Mouse (Mus musculus) liver, embryonic 13.5 days (tissue): Measurements from ENCODE around the gene Rhd. TPM values are rescaled to one million over a fixed set of nuclear protein-coding genes. Genes with fewer than 3 reads are reported as not detected.
"Not testable (repeated sequence)": the region's sequence is repeated elsewhere in the genome, so short reads cannot be mapped to it uniquely, and the experiment has no call there.

Source experiments
- ATAC-seq: fragments of 200-750 bp; cut with Nextera tagmentation; 2 replicates; pipeline ENCODE4 v1.8.0; 2017; ENCODE audit warnings: low read depth, mild to moderate bottlenecking, moderate number of reproducible peaks, moderate library complexity
- DNase-seq: peaks from one replicate; pipeline ENCODE4 v3.0.0; 2022
- H3K27ac ChIP-seq: fragments of 300-500 bp; sonication (generic); 2 replicates; pipeline ENCODE4 v1.5.1; 2015; ENCODE audit warnings: moderate library complexity, mild to moderate bottlenecking, inconsistent platforms
- H3K27me3 ChIP-seq: fragments of 300-500 bp; sonication (generic); 2 replicates; pipeline ENCODE4 v1.6.1; 2015; ENCODE audit warnings: mild to moderate bottlenecking, inconsistent platforms
- H3K36me3 ChIP-seq: fragments of 300-500 bp; sonication (generic); 2 replicates; pipeline ENCODE4 v1.6.1; 2015; ENCODE audit warnings: mild to moderate bottlenecking, inconsistent platforms
- H3K4me1 ChIP-seq: fragments of 300-500 bp; sonication (generic); replicated peaks from 2 replicates; pipeline ENCODE4 v1.6.1; 2015; ENCODE audit warnings: inconsistent platforms
- H3K4me2 ChIP-seq: fragments of 300-500 bp; sonication (generic); 2 replicates; pipeline ENCODE4 v1.6.1; 2015; ENCODE audit warnings: inconsistent platforms, mild to moderate bottlenecking, moderate library complexity
- H3K4me3 ChIP-seq: fragments of 300-500 bp; sonication (generic); replicated peaks from 2 replicates; pipeline ENCODE4 v1.5.1; 2015; ENCODE audit warnings: mild to moderate bottlenecking, inconsistent platforms
- H3K9ac ChIP-seq: fragments of 300-500 bp; sonication (generic); 2 replicates; pipeline ENCODE4 v1.6.1; 2015; ENCODE audit warnings: mild to moderate bottlenecking, inconsistent platforms
- H3K9me3 ChIP-seq: fragments of 300-500 bp; sonication (generic); replicated peaks from 2 replicates; pipeline ENCODE4 v1.6.1; 2016; ENCODE audit warnings: inconsistent platforms
- WGBS: fragments of 180-500 bp; shearing (Covaris S2); methylation state at CpG from one replicate; pipeline ENCODE4 v1.1.7; 2015; ENCODE audit not compliant: insufficient replicate concordance; 5-methylcytosine and 5-hydroxymethylcytosine counted together
- polyA plus RNA-seq: library from polyadenylated mRNA; unstranded; fragments of >200 nt; fragmentation: Nextera tagmentation; extraction: Ambion mirVana; gene quantifications from 2 replicates; pipeline ENCODE4 v1.2.1, GENCODE M21; 2015

Rhd gene
- polyA plus RNA-seq, 1 experiment from 2014 or later = 545 TPM

GRCm38 (mm10) chr4:134903046-134903445 lies 38.7 kb downstream of the Rhd start:
- WGBS = 77% methylated on average over 7 of the region's 7 CpGs
- ATAC-seq (no peak), DNase-seq (no peak)
- peaks cover 98% of the 10 kb centered on the region for H3K36me3 ChIP-seq
- H3K9me3 ChIP-seq = no peaks in the 10 kb centered on the region
- H3K4me2 ChIP-seq = no peak overlapping the region
- H3K4me3 ChIP-seq = no peak overlapping the region
- H3K9ac ChIP-seq = no peak overlapping the region
- peaks cover 6% of the 10 kb centered on the region for H3K4me1 ChIP-seq
- no peaks in the 10 kb centered on the region for H3K27me3 ChIP-seq
- H3K27ac ChIP-seq = no peak overlapping the region

GRCm38 (mm10) chr4:134911406-134911805 lies 47.1 kb downstream of the Rhd start:
- H3K9ac ChIP-seq, H3K4me3 ChIP-seq, H3K9me3 ChIP-seq, DNase-seq, H3K27ac ChIP-seq, H3K27me3 ChIP-seq, ATAC-seq, H3K4me2 ChIP-seq: not testable (repeated sequence)
- Histone ChIP-seq H3K36me3 (peaks cover 67% of the 10 kb centered on the region), H3K4me1 (peaks cover 36% of the 10 kb centered on the region)
- WGBS = 95% methylated on average over 6 of the region's 8 CpGs

GRCm38 (mm10) chr4:134913413-134913812 lies 49.1 kb downstream of the Rhd start:
- peak; percentile 74 for DNase-seq
- Histone ChIP-seq H3K27me3 (no peaks in the 10 kb centered on the region), H3K9ac (peak overlapping the region; percentile 94), H3K36me3 (peaks cover 47% of the 10 kb centered on the region), H3K9me3 (no peaks in the 10 kb centered on the region; the same call in 1 of the 2 replicates), H3K4me1 (peaks cover 49% of the 10 kb centered on the region), H3K4me2 (peak overlapping the region; percentile 89), H3K27ac (peak overlapping the region; percentile 100), H3K4me3 (peak overlapping the region; percentile 91)
- WGBS = 23% methylated on average over 3 of the region's 3 CpGs
- ATAC-seq = no peak

GRCm38 (mm10) chr4:134914122-134914863 lies 50.0 kb downstream of the Rhd start:
- Histone ChIP-seq H3K27me3 (no peaks in the 10 kb centered on the region), H3K4me3 (peak overlapping the region; percentile 91), H3K9ac (peak overlapping the region; percentile 94), H3K27ac (peak overlapping the region; percentile 100), H3K4me1 (peaks cover 58% of the 10 kb centered on the region), H3K4me2 (peak overlapping the region; percentile 89), H3K36me3 (peaks cover 39% of the 10 kb centered on the region), H3K9me3 (no peaks in the 10 kb centered on the region; the same call in 1 of the 2 replicates)
- peak; percentile 80 for ATAC-seq
- DNase-seq = no peak
- under 1% methylated on average over 43 of the region's 43 CpGs for WGBS

GRCm38 (mm10) chr4:134914864-134915209 lies 50.5 kb downstream of the Rhd start, which contains the start of gene Tmem50a:
Gene Tmem50a (minus strand): TSS chr4:134915024.
- Histone ChIP-seq H3K4me2 (peak within 1 kb of the TSS; percentile 89), H3K4me3 (peak within 1 kb of the TSS; percentile 91), H3K27ac (peak within 1 kb of the TSS; percentile 100), H3K27me3 (no peaks in the 10 kb centered on the region), H3K9ac (peak within 1 kb of the TSS; percentile 94), H3K36me3 (peaks cover 34% of the 10 kb centered on the region), H3K9me3 (no peaks in the 10 kb centered on the region; the same call in 1 of the 2 replicates), H3K4me1 (peaks cover 63% of the 10 kb centered on the region)
- ATAC-seq (peak; percentile 93), DNase-seq (peak; percentile 97)
- under 1% methylated on average over 25 of the region's 25 CpGs for WGBS

- H3K9ac ChIP-seq = peak overlapping the region; percentile 94
- H3K36me3 ChIP-seq = peaks cover 28% of the 10 kb centered on the region
- H3K27ac ChIP-seq = peak overlapping the region; percentile 100
- H3K27me3 ChIP-seq = no peaks in the 10 kb centered on the region
- H3K4me2 ChIP-seq = peak overlapping the region; percentile 89
- no peak for DNase-seq
- ATAC-seq = peak; percentile 8; the same call in 1 of the 2 replicates
- peaks cover 69% of the 10 kb centered on the region for H3K4me1 ChIP-seq
- 65% methylated on average over 14 of the region's 14 CpGs for WGBS
- H3K9me3 ChIP-seq = no peaks in the 10 kb centered on the region; the same call in 1 of the 2 replicates
- peak overlapping the region; percentile 91 for H3K4me3 ChIP-seq
Observed at GRCm38 (mm10) chr4:134915223-134916050, 51.1 kb downstream of the Rhd start.

- H3K9ac ChIP-seq = peak overlapping the region; percentile 51; the same call in 1 of the 2 replicates
- peak overlapping the region; percentile 100 for H3K27ac ChIP-seq
- H3K36me3 ChIP-seq = peaks cover 12% of the 10 kb centered on the region
- ATAC-seq = peak; percentile 29; the same call in 1 of the 2 replicates
- peak; percentile 55 for DNase-seq
- peak overlapping the region; percentile 19; the same call in 1 of the 2 replicates for H3K4me2 ChIP-seq
- WGBS = 32% methylated on average over 3 of the region's 3 CpGs
- no peaks in the 10 kb centered on the region for H3K27me3 ChIP-seq
- no peak overlapping the region for H3K4me3 ChIP-seq
- no peaks in the 10 kb centered on the region for H3K9me3 ChIP-seq
- H3K4me1 ChIP-seq = peaks cover 75% of the 10 kb centered on the region
Observed at GRCm38 (mm10) chr4:134917194-134917593, 52.9 kb downstream of the Rhd start.

GRCm38 (mm10) chr4:134918381-134918780 lies 54.0 kb downstream of the Rhd start:
- Histone ChIP-seq H3K4me2 (peak overlapping the region; percentile 4), H3K4me1 (peaks cover 74% of the 10 kb centered on the region), H3K27me3 (no peaks in the 10 kb centered on the region), H3K27ac (peak overlapping the region; percentile 100), H3K4me3 (no peak overlapping the region), H3K9ac (peak overlapping the region; percentile 41), H3K9me3 (no peaks in the 10 kb centered on the region), H3K36me3 (peaks cover under 1% of the 10 kb centered on the region; the same call in 1 of the 2 replicates)
- DNase-seq = no peak
- no peak for ATAC-seq
- 39% methylated on average over 7 of the region's 7 CpGs for WGBS

- DNase-seq (no peak), ATAC-seq (no peak)
- H3K4me2 ChIP-seq = peak overlapping the region; percentile 43
- peaks cover 11% of the 10 kb centered on the region for H3K36me3 ChIP-seq
- H3K9ac ChIP-seq = peak overlapping the region; percentile 48
- H3K27me3 ChIP-seq = no peaks in the 10 kb centered on the region
- H3K27ac ChIP-seq = peak overlapping the region; percentile 100
- 0 out of 2 replicates have a peak overlapping the region, but pooled peaks have one; percentile 8 for H3K4me3 ChIP-seq
- 21% methylated on average over 12 of the region's 12 CpGs for WGBS
- H3K9me3 ChIP-seq = no peaks in the 10 kb centered on the region
- H3K4me1 ChIP-seq = peaks cover 67% of the 10 kb centered on the region
Observed at GRCm38 (mm10) chr4:134919733-134920540, 55.6 kb downstream of the Rhd start.

GRCm38 (mm10) chr4:134920631-134921030 lies 56.3 kb downstream of the Rhd start:
- no peak overlapping the region for H3K4me3 ChIP-seq
- H3K4me1 ChIP-seq = peaks cover 66% of the 10 kb centered on the region
- DNase-seq (no peak), ATAC-seq (no peak)
- no peaks in the 10 kb centered on the region for H3K27me3 ChIP-seq
- WGBS = 84% methylated on average over 6 of the region's 6 CpGs
- H3K4me2 ChIP-seq = no peak overlapping the region
- no peak overlapping the region for H3K9ac ChIP-seq
- peaks cover 17% of the 10 kb centered on the region for H3K36me3 ChIP-seq
- peak overlapping the region; percentile 66 for H3K27ac ChIP-seq
- H3K9me3 ChIP-seq = no peaks in the 10 kb centered on the region
